Mouse (Mus musculus): ENCODE measurements at regions not wholly inside any gene's neighbourhood (a gene's known extent, or its start where the extent isn't known, plus 50 kb on each side); places are given as distances from the start of the nearest gene placed in this dataset.
A peak's percentile ranks its signal among the peaks of the same experiment; 100 is the strongest.

- H3K4me1 ChIP-seq (replicated peaks) = peaks cover 15% of the 10 kb centered on the region
- no peak overlapping the region for H3K4me3 ChIP-seq (replicated peaks)
- peak; percentile 80 for ATAC-seq
- 0 out of 2 replicates have a peak overlapping the region, but pooled peaks have one; percentile 21 for H3K4me2 ChIP-seq (replicated peaks)
- H3K9ac ChIP-seq (replicated peaks) = no peak overlapping the region
- 36% methylated on average over 7 of the region's 7 CpGs for WGBS
- H3K9me3 ChIP-seq = no peaks in the 10 kb centered on the region
- no peaks in the 10 kb centered on the region for H3K36me3 ChIP-seq
- no peak overlapping the region for H3K27ac ChIP-seq
- H3K27me3 ChIP-seq = no peaks in the 10 kb centered on the region
Measured at GRCm38 (mm10) chr16:49965528-49966250, 165.4 kb downstream of the Cd47 start.

- WGBS = 59% methylated on average over 2 of the region's 2 CpGs
- H3K9me3 ChIP-seq = no peaks in the 10 kb centered on the region
- peaks cover 15% of the 10 kb centered on the region for H3K4me1 ChIP-seq (replicated peaks)
- no peak overlapping the region for H3K27ac ChIP-seq
- no peak overlapping the region for H3K4me3 ChIP-seq (replicated peaks)
- no peaks in the 10 kb centered on the region for H3K27me3 ChIP-seq
- no peak overlapping the region for H3K9ac ChIP-seq (replicated peaks)
- no peak overlapping the region for H3K4me2 ChIP-seq (replicated peaks)
- H3K36me3 ChIP-seq = no peaks in the 10 kb centered on the region
- ATAC-seq = no peak
Measured at GRCm38 (mm10) chr16:49966251-49966588, 165.9 kb downstream of the Cd47 start.

GRCm38 (mm10) chr16:49967110-49967509 is 166.8 kb downstream of the Cd47 start:
- peaks cover 15% of the 10 kb centered on the region for H3K4me1 ChIP-seq (replicated peaks)
- H3K9ac ChIP-seq (replicated peaks) = no peak overlapping the region
- ATAC-seq = no peak
- no peak overlapping the region for H3K27ac ChIP-seq
- no peak overlapping the region for H3K4me2 ChIP-seq (replicated peaks)
- H3K27me3 ChIP-seq = no peaks in the 10 kb centered on the region
- H3K4me3 ChIP-seq (replicated peaks) = no peak overlapping the region
- WGBS = 83% methylated on average over 7 of the region's 7 CpGs
- no peaks in the 10 kb centered on the region for H3K36me3 ChIP-seq
- H3K9me3 ChIP-seq = no peaks in the 10 kb centered on the region

DNA sequence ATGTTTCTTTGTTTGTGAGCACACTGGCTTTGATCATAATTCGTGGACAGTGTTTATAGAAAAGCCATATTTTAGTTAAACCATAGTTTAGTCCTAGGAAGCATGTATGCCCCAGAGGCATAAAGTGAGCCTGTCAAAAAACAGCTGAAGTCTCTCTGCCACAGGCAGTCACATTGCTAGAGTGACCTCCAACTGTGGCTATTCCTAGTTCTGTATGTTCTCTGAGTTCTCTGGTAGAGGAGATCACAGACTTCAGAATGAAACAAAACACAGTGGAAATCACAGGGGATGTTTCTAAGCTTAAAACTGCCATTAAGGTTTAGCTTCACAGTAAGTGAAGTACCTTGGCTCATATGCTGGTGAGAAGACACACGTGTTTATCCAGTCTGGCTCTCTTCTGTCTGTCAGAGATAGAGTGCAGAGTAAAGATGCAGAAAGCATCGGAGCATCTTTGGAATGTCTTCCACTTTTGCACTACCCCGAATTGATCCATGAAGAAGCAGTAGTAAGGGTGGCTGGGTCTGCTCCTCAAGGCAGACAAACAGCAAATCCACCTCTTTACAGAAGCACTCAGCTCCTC is 168.0 kb downstream of the Cd47 start:
- H3K9ac ChIP-seq (replicated peaks) = no peak overlapping the region
- H3K4me2 ChIP-seq (replicated peaks) = no peak overlapping the region
- H3K36me3 ChIP-seq = no peaks in the 10 kb centered on the region
- H3K27me3 ChIP-seq = no peaks in the 10 kb centered on the region
- H3K4me3 ChIP-seq (replicated peaks) = no peak overlapping the region
- no peak overlapping the region for H3K27ac ChIP-seq
- H3K4me1 ChIP-seq (replicated peaks) = peaks cover 15% of the 10 kb centered on the region
- WGBS = 81% methylated on average over 4 of the region's 4 CpGs
- ATAC-seq = no peak
- no peaks in the 10 kb centered on the region for H3K9me3 ChIP-seq

- Histone ChIP-seq H3K4me3 (replicated peaks) (no peak overlapping the region), H3K4me1 (replicated peaks) (peaks cover 15% of the 10 kb centered on the region), H3K27me3 (no peaks in the 10 kb centered on the region), H3K4me2 (replicated peaks) (no peak overlapping the region), H3K9me3 (no peaks in the 10 kb centered on the region), H3K9ac (replicated peaks) (no peak overlapping the region), H3K36me3 (no peaks in the 10 kb centered on the region), H3K27ac (no peak overlapping the region)
- 94% methylated on average over 4 of the region's 4 CpGs for WGBS
- no peak for ATAC-seq
Measured at GRCm38 (mm10) chr16:49969035-49969434, 168.7 kb downstream of the Cd47 start.

- H3K4me3 ChIP-seq (replicated peaks) = no peak overlapping the region
- no peak for ATAC-seq
- H3K36me3 ChIP-seq = no peaks in the 10 kb centered on the region
- H3K9me3 ChIP-seq = no peaks in the 10 kb centered on the region
- no peak overlapping the region for H3K4me2 ChIP-seq (replicated peaks)
- no peak overlapping the region for H3K27ac ChIP-seq
- 98% methylated on average over 2 of the region's 2 CpGs for WGBS
- no peak overlapping the region for H3K9ac ChIP-seq (replicated peaks)
- no peaks in the 10 kb centered on the region for H3K27me3 ChIP-seq
- H3K4me1 ChIP-seq (replicated peaks) = peaks cover 11% of the 10 kb centered on the region
Measured at GRCm38 (mm10) chr16:49969693-49970296, 169.5 kb downstream of the Cd47 start.

GRCm38 (mm10) chr16:49970297-49970804 is 170.0 kb downstream of the Cd47 start:
- WGBS = 86% methylated on average over 2 of the region's 2 CpGs
- Histone ChIP-seq H3K4me2 (replicated peaks) (no peak overlapping the region), H3K9me3 (no peaks in the 10 kb centered on the region), H3K36me3 (no peaks in the 10 kb centered on the region), H3K9ac (replicated peaks) (no peak overlapping the region), H3K4me1 (replicated peaks) (peaks cover 9% of the 10 kb centered on the region), H3K4me3 (replicated peaks) (no peak overlapping the region), H3K27me3 (no peaks in the 10 kb centered on the region), H3K27ac (no peak overlapping the region)
- no peak for ATAC-seq

DNA sequence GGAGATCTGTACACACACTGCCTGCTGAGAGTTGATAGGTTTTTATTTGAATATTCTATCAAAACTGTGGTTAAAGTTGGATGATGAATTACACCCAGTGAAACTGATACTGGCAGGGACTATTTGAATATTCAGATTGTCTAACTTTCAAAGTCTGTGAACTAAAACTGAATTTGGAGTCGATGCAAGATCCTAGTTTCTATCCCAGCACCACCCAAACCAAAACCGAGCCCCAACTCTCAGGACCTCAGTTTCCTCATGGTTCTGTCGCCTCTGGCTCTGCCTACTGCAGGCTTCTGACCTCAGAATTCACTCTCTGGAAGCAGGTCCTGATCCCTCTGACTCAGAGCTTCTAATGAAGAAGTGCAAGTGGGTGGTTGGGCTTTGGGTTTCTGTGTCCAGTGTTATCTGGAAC is 170.8 kb downstream of the Cd47 start:
- ATAC-seq = no peak
- H3K36me3 ChIP-seq = no peaks in the 10 kb centered on the region
- WGBS = 91% methylated on average over 3 of the region's 3 CpGs
- no peak overlapping the region for H3K9ac ChIP-seq (replicated peaks)
- peaks cover 1% of the 10 kb centered on the region for H3K4me1 ChIP-seq (replicated peaks)
- H3K4me3 ChIP-seq (replicated peaks) = no peak overlapping the region
- H3K4me2 ChIP-seq (replicated peaks) = no peak overlapping the region
- H3K27ac ChIP-seq = no peak overlapping the region
- H3K9me3 ChIP-seq = no peaks in the 10 kb centered on the region
- no peaks in the 10 kb centered on the region for H3K27me3 ChIP-seq

DNA sequence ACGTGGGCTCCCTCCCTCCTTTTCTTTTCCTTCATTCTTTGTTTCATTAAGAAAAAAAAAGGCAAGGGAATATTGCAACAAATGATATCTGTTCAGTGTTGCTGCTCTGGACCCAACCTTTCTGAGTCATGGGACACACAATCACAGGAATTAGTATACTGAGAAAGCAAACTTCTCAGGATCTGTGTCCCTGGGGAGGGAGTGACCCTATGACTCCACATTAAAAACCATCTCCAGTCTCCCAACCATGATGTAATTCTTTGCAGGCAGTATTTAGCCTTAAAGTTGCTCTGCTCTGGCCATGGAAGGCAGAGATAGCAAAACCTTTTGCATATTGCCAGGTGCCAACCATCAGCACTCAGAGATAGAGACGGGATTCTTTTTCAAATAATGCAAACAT is 176.9 kb downstream of the Cd47 start:
- peaks cover 6% of the 10 kb centered on the region for H3K4me1 ChIP-seq (replicated peaks)
- no peak overlapping the region for H3K4me2 ChIP-seq (replicated peaks)
- no peak for ATAC-seq
- no peaks in the 10 kb centered on the region for H3K27me3 ChIP-seq
- no peaks in the 10 kb centered on the region for H3K9me3 ChIP-seq
- H3K4me3 ChIP-seq (replicated peaks) = no peak overlapping the region
- WGBS = 87% methylated on average over 2 of the region's 2 CpGs
- H3K9ac ChIP-seq (replicated peaks) = no peak overlapping the region
- H3K27ac ChIP-seq = no peak overlapping the region
- H3K36me3 ChIP-seq = no peaks in the 10 kb centered on the region

DNA sequence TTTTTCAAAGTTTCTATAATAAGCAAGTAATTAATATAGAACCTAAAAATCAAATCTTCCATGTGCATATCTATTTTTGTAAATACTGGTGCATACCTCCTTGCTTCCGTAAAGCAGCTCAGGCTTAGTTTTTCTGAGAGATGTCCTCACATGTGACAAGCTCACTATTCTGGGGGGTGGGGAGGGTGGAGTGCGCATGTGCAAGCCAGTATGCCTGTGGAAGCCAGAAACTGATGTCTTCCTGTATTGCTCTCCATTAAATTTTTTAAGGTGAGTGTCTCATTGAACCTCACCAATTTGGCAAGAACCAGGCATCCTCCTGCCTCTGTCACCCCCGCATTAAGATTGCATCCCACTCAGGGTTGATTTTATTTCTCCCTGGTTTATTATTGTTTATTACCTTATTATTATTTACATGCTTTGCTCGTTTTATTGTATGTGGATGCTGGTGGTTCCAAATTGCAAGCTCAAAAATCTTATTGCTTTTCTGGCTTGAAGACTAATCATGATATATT is 179.2 kb downstream of the Cd47 start:
- no peak for ATAC-seq
- Histone ChIP-seq H3K36me3 (no peaks in the 10 kb centered on the region), H3K4me1 (replicated peaks) (peaks cover 6% of the 10 kb centered on the region), H3K4me2 (replicated peaks) (no peak overlapping the region), H3K27ac (no peak overlapping the region), H3K9ac (replicated peaks) (no peak overlapping the region), H3K4me3 (replicated peaks) (no peak overlapping the region), H3K27me3 (no peaks in the 10 kb centered on the region), H3K9me3 (no peaks in the 10 kb centered on the region)
- WGBS = 86% methylated on average over 4 of the region's 4 CpGs

DNA sequence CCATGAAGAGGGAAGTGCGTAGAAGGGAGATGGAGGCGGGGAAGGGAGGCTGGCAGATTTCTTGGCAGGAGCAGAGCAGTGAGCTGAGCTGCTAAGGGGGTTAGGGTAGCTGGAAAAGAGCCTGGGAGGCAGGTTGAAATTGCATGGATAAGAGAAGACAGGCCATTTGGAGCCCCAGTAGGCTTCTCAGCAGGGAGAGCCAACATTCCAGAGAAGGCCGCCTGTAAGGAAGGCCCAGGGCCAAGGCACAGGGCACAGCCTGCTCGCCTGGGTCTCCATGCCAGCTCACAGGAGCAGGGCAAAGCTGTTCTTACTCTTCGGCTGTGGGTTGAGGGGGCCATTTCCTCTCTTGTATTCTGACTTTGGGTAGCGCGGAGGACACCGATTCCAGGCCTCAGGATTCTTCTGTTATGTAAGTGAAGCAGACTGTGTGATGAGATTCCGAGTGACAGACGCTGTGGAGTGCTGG is 179.9 kb downstream of the Cd47 start:
- Histone ChIP-seq H3K36me3 (no peaks in the 10 kb centered on the region), H3K4me1 (replicated peaks) (peaks cover 6% of the 10 kb centered on the region), H3K9ac (replicated peaks) (no peak overlapping the region), H3K27ac (no peak overlapping the region; the same call in 1 of the 2 replicates), H3K9me3 (no peaks in the 10 kb centered on the region), H3K4me3 (replicated peaks) (no peak overlapping the region), H3K27me3 (no peaks in the 10 kb centered on the region), H3K4me2 (replicated peaks) (no peak overlapping the region)
- 0 out of 2 replicates have a peak, but pooled peaks have one; percentile 48 for ATAC-seq
- 38% methylated on average over 10 of the region's 10 CpGs for WGBS

DNA sequence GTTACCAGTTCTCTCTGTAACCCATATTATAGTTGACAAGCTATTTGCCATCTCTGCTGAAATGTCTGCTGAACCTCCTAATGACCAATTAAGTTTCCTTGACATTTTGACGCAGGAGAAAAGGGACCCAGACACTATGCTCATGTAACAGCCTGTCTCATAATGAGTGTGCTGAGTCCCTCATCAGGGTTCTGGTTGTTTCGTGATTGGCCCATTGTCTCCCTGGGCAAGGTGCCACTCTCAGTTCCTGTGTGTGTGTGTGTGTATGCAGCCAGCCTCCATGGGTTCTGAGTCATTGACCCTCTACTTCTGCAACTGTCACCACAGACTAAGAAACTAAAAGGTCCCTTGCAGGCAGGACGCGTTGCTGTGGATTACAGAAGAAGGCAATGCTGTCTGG is 181.8 kb downstream of the Cd47 start:
- H3K36me3 ChIP-seq = no peaks in the 10 kb centered on the region
- no peak overlapping the region for H3K9ac ChIP-seq (replicated peaks)
- ATAC-seq = peak; percentile 51
- no peaks in the 10 kb centered on the region for H3K27me3 ChIP-seq
- H3K4me1 ChIP-seq (replicated peaks) = peaks cover 6% of the 10 kb centered on the region
- no peak overlapping the region for H3K4me2 ChIP-seq (replicated peaks)
- no peaks in the 10 kb centered on the region for H3K9me3 ChIP-seq
- no peak overlapping the region for H3K4me3 ChIP-seq (replicated peaks)
- WGBS = 77% methylated on average over 4 of the region's 4 CpGs
- no peak overlapping the region for H3K27ac ChIP-seq
